Mouse (Mus musculus) retina, postnatal 7 days (tissue): ENCODE measurements around the gene Adamts14.

Source experiments
- DNase-seq: peaks from one replicate; pipeline ENCODE4 v3.0.0-alpha.2; 2012; ENCODE audit warnings: low read depth, low spot score

Gene Adamts14

DNA sequence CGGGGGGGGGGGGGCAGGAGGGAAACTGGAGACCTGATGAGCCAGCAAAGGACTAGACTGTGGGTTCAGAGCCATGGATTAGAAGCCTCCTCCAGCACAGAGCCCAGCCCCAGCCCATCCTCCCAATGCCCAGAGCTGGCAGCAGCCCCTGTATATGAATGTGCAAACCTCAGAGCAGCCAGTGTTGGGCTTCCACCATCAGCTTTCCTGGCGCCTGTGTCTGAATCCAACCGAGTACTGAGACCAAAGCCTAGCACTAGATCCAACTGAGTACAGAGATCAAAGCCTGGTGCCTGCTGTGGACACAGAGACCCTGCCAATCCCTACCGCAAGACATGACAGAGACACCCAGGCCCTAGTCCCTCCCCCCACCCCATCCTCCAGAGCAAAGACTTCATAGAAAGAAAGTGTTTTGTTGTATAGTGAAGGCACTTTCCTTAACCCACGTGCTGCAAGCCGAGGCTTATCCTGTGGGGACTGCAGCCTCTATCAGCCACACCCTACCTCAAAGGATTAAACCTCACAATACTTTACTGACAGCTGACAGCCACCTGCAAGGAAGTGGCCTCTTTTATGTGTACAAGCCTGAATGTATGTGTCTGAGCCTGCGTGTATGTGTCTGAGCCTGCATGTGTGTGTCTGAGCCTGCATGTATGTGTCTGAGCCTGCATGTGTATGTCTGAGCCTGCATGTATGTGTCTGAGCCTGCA, 40.2 kb downstream of the Adamts14 start:
- no peak for DNase-seq

DNA sequence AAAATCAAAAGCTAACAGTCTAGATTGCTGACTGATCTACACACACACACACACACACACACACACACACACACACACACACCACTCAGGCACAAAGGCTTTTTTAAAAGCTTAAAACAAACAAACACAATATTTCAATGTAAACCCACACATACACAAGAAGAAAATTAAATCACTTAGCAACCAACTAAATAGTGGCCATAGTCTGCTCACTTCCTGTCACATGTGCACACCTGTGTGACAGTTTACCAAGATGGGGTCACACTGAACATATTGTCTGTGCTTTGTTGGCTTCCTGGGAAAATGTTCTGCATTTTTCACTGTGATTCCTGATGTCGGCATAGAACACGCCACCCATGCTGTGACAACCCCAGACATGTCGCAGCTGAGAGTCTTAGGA, 41.5 kb downstream of the Adamts14 start:
- DNase-seq, result no peak

DNA sequence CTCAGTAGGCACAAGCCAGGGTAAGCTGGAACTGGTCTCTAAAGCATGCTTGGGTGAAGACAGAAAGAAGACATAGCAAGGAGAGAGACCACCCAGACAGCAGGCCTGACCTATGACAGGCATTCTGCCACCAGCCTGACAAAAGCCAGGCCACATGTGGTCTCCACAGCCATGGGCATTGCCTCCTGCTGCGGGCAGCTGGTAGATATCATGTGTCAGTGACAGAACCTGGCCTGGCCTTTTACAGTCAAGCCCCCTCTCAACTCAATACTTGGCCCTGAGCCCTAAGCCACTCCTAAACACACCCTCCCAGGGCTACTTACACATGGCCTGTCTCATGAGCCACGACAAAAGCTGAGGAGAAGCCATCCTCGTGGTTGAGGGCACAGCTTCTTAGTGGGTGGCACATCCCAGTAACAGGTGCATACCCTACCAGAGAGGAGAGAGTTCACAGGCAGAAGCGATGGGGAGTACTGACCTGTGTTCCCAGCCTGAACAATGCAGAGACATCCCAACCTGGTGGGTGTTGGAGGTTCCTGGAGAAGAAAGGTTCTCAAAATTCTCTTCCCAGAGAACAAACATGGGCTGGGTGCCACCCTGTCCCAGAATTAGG, 46.3 kb downstream of the Adamts14 start:
- no peak for DNase-seq

DNA sequence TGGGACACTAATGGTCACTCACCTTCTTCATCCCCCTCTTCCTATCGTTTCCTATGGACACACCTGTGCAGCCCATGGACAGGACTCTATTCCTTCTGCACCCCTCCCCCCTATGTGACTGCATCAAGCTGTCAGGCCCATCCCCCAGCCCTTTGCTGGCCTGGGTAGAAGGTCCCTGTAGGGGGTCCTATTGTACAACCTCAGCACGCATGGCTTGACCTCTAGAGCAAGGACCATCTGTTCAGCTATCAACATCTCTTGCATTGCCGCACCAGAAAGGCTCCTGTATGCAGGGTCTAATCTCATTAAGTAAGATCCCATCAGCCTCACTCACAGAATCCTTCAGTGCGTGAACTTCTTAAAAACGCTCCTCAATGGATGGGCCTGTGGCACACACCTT, 47.5 kb downstream of the Adamts14 start:
- no peak for DNase-seq

DNA sequence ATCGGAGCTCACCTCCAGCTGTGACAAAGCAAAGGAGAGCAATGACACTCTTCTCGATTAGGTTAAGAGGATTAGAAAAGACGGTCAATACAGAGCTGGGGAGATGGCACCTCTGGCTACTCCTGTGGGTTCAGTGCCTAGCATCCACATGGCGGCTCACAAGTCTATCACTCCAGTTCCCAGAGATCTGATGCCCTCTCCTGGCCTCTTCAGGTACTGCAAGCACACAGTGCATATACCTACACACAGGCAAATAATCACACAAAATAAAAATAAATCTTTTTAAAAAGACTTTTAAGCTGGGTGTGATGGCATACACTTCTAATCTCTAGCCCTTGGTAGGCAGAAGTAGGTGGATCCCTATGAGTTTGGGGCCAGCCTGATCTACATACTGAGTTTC, 53.9 kb downstream of the Adamts14 start:
- no peak for DNase-seq

DNA sequence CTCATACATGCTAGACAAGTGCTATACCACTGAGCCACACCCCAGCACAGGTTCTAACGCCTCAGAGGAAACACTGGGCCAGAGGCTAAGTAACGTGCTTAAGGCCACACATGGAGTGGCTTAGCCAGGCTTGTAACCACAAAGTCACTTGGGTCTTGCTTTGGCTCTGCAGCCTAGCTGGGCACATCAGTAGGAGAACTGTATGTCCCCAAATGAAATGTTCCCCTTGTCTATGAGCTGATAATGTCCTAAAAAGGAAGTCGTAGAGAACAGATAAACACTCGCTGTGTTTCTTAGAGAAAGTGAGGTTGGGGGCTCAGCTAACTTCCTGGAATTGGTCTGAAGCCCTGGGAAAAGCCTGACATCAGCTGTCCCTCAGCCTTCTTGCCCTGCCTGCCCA, 57.1 kb downstream of the Adamts14 start:
- DNase-seq, result no peak

DNA sequence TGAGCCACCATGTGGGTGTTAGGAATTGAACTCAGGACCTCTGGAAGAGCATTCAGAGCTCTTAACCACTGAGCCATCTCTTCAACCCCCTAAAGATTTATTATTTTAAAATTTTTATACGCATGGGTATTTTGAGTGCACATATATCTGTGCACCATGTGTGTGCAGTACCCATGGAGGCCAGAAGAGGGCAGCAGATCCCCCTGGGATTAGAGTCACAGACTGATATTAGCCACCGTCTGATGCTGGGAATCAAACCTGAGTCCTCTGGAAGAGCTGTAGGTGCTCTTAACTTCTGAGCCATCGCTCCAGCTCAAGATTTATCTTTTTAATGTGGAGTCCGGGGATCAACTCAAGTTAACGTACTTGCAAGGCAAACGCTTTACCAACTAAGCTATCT, 57.6 kb downstream of the Adamts14 start:
- no peak for DNase-seq

DNA sequence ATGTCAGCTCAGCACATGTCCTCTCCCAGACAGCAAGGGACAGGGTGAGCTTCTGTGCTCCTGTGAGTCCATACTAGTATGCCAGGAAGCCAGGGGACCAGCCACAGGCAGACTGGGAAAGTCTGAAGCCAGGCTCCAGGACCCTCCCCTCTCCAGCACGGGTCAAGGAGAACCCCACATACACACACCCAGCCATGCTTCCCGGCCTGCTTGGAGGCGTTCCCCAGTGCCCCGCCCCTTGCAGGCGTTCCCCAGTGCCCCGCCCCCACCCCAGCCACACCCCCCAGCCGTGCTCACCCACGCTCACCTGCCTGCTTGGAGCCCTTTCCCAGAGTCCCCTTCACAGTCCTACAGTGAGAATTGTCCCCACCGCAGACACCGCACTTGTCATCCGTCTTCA, 60.4 kb downstream of the Adamts14 start:
- no peak for DNase-seq

DNA sequence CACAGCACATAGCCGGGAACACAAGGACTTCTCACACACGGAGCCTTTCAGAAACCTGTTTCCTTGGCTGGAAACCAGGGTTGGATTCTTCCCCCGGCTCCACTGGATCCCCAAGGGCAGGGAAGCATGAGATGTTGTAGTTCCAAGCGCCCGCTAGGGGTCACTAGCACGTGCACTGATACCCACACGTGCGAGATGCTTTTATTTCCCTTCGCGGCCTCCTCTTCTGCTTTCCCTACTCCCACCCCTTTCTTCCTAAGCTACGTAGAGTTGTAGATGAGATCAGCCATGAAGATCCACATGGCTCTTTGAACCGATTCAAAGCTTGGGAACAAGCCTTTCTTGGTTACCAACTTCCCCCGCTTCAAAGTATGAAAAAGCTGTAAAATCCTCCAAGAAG, 61.5 kb downstream of the Adamts14 start:
- DNase-seq, result peak; percentile 34

DNA sequence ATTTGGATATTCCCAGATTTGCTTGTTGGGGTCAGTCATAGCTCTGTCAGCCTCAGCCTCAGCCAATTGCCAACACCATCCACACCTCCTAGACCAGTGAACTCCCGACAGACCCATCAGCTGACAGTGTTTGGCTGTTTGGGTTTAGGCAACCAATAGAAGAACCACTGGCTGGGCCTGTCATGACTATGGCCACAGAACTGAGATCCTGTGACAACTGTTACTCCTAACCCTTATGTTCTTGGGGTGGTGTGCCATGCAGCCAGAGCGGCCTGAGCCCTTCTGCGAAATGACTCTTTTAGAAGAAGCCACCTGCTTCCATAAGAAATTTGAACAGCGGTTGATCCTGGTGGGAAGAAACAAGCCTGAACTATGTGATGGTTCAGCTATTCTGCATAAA, 62.1 kb downstream of the Adamts14 start:
- DNase-seq, result no peak

DNA sequence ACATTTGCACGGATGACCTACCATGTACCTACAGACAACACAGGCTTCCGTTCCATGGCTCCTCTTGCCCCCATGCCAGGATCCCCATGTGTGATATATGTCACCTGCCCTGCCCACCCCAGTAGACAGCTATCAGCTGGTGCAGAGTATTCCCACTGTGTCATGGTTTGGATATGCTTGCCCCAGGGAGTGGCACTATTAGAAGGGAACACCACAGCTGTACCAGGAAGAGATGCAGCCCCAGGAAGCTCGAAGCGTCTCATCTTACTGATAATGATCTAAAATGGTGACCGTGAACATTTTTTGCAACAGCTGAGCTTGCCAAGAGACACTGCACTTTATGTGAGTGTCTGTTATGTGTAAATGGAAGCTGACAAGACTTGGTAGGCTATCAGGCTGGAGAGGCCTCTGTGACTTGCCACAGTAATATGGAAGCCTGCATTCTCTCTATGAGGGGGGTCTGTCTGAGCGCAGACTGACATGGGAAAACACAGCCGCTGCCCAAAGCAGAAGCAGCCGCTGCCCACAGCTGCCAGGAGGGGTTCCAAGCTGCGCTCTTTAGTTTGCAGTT, 65.0 kb downstream of the Adamts14 start:
- DNase-seq, result no peak

DNA sequence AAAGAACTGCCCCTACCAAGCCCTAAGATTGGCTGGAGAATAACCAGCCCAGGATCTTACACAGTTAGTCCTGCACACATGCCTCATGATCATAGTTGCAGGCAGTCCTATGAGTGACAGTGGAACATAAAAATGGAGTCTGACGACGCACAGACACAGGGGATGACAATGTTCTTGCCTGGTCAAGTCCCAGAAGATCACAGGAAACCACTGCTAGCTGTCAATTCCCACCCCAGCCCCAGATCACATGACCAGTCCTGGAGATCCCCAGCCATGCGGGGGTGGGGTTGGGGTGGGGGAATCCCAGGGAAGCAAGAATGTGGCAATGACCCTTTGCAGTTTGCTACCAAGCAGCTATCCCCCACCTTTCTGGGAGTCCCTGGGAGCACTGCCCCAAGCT, 69.3 kb downstream of the Adamts14 start:
- no peak for DNase-seq

DNA sequence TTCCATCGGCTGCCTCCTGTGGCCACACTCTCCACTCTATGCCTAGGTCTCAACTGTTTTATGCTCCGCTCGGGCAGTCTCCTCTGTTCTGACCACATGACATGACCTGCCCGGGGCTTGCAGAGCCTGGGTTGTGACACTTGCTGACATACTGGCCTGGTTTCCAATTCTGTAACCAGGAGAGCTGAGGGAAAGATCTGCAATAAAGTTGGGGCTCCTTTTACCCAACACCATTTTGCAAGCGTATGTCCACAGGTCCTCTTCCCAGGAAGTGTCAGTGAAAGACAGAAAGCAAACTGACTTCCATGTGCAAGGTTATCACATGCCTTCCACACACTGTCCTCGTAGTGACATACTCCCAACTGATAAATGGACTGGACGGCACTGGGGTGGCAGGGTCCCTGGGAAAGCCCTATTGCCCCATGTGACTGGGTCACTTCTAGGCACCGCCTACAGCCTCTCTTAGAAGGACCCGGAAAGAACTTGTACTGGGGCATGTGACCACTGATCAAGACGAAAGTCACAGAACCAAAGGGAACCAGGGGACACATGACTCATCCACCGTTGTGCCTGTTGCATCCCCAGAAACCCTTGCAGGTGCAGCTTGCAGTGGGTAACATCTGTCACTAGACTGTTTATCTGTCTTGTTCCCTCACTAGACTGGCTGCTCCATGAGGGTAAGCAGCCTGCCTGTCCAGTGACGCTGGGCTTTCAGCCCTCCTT, 71.5 kb downstream of the Adamts14 start:
- DNase-seq, result no peak

DNA sequence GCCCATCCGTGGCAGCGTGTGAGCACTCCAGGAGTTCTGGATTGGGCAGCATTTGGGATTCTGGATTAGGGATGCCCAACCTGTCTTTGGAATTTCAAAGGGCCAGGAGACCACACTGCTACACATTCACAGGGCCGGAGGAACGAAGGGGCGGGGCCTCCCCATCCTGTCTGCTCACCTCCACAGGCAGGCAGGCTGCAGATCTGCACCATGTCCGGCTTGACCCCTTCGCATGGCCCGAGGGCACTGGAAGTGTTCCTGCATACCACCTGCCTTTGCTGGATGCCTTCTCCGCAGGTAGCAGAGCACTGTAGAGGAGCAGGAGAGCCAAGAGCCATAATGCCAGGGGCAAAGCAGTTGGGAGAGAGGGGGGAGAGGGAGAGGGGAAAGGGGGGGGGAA, 72.2 kb downstream of the Adamts14 start:
- no peak for DNase-seq

DNA sequence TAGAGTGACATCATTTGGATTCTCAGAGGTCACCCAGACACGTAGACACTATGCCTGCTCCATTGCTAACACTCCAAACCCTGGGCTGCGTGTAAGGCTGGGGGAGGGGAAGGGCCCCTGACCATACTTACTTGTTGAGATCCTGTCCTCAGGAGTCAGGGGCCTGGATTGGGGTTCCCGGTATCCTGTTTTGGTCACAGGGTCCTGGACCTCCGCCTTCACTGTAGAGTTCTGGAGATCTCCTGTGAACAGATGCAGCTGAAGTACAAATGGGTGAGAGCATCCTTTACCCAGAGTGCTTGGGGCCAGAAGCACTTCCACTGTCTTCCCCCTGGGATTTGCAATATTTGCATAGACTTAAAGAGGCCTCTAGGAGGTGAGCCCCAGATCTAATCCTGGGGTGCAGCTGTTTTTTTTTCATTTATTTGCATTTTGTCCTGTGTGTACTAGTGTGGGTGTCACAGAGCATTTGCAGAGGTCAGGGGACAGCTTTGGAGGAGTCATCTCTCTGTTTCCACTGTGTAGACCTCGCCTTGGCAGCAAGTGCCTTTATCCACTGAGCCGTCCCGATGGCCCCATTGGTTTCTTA, 72.9 kb downstream of the Adamts14 start:
- no peak for DNase-seq

DNA sequence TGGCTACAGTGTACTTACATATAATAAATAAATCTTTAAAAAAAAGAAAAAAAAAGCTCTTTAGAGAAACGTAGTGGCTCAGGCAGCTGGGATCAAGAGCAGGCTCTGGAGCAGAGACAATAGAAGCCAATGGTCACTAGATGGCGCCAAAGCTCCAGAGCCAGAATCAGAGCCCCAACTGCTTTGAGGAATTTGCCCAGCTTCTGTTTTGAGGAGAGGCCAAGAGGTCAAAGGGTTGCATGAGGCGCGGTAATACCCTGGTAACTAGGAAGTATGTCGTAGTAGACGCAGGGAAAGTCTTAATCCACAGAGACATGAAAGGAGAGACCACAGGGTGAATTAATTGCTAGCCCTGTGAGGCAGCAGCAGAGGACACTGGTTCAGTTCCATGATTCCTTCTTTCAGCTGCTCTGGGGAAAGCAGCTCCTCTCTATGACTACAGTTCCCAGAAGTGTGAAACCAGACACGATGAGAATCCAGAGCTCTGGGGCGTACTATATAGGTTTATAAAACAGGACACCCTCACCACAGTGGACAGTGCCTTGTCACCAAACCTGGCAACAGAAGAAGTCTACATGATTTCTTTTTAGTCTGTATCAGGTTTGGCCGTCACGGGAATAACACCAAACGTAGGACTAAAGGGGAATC, 73.5 kb downstream of the Adamts14 start:
- DNase-seq, result peak; percentile 76

DNA sequence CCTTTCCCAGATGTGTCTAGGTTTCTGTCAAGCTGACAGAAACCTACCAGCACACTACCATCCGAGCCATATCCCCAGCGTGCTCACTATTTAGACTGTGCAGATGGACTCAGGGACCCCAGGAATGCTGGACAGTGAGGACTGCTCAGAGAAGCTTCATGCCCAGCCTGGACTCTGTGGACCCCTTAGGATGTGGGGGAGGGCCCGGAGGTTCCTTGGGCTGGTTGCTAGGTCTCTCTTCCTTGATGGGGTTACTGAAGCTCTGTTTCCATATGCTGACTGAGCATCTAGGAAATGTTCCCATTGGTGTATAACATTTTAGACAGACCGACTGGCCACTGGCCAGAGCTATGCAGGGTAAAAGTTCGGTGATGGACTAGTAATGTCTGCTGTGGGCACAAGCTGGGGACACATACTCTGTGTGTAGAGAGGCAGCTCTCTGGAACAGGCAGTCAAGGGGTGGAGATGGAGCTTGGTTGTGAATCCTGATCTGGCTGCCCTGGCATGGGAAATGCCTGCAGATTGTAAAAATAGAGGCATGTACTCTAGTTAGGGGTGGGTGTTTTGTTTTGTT, 77.4 kb downstream of the Adamts14 start:
- DNase-seq, result no peak

DNA sequence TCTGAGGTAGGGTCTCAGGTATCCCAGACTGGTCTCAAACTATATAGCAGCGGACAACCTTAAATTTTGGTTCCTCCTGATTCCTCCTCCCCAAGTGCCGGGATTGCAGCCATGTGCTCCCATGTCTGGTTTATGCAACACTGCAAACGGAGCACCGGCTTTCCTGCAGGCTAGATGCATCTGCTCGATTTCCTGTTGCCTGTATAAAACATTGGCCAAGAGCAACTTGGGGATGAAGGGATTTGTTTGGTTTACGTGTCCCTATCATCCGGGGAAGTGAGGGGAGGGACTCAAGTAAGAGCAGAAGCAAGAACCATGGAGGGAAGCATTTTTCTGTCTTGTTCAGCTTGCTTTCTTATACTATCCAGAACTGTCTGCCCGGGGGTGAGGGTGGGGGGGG, 78.0 kb downstream of the Adamts14 start:
- no peak for DNase-seq

DNA sequence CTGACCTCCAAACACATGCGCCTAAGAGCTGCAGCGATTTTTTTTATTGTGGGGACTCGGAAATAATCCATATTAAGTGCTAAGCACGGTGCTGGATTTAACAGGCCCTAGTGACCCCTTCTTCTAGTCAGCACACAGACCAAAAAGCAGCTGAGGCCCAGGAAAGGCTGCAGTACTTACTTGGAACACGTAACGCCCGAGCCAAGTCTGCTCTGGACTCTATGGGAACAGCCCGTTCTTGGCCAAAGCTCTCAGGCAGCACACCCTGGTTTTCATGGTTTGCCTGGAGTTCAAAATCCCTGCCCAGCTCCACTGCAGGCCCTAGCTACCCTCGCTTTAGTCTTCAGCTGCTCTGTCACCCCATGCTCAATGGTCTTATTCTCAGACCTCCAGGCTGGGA, 78.6 kb downstream of the Adamts14 start:
- no peak for DNase-seq

DNA sequence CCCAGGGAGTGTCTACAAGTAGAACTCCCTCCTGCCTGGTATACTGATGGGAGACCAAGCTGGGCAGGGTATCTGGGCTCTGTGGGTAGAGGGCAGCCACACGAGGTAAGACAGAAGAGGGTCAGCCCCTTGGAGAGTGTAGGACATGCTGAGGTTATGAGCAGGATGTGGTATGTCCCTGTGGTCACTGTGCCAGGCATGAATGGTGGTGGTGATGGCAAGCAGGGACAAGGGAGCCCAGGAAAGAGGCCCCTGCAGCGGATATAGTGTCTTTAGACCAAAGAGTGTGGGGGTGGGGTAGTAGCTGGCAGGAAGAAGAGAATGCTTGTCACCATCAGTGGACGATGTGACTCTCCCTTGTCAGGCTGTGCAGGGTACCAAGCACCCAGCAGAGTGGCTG, 85.2 kb downstream of the Adamts14 start:
- DNase-seq, result no peak

DNA sequence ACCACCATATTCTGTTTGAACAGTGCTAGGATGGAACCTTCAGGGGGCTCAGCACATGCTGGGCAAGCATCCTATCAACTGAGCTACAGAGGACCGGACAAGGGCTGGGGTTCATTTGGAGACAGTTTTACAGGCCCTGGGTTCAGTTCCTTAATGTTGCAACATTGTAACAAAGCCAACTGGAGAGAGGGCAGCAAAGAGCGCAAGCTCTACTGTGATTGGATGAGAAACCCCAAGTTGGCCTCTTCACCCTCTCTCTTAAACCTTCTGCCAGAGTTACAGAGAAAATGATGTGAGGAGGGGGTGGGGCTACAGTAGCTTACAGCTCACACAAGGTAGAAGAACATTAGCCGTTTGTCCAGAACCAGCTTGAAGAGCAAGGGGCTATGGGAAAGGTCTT, 86.2 kb downstream of the Adamts14 start:
- DNase-seq, result no peak

DNA sequence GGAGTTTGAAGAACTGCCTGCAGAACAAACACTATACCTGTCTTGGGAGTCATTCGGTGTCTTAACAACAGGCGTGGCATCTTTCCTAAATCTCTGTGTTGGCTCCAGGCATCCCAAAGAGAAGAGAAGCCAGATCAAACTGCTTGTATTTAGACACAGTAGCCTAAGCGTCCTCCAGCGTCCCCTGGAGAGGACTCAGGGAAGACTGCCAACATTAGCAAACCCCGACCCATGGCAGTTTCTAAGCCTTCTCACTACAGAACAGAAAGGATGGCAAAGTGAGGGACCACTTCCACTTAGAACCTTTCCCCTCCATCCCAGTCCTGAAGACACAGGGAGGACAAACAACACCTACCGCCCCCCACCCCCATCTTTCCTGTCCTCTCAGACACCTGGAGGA, 93.3 kb downstream of the Adamts14 start:
- DNase-seq, result no peak
